ENCODE assay signal across 16 mouse cellular contexts in genomic region chr12:51939848-51940247, GRCm38 (mm10).
"Had no signal": no experiment of that assay in that cellular context is flagged by ENCODE, and none has a peak within 500 bp of the region (broad histone marks: within the 10 kb centered on the region; RNA-seq: fewer than 3 reads in every experiment).

No protein-coding gene starts in this region.

- ATAC-seq: liver, postnatal 0 days; midbrain, embryonic 13.5 days; midbrain, embryonic 15.5 days had no signal

- H3K4me1 ChIP-seq: liver, embryonic 13.5 days; liver, embryonic 15.5 days; megakaryocyte, embryonic 14.5 days; midbrain, embryonic 13.5 days; midbrain, embryonic 15.5 days; neural tube, embryonic 12.5 days; stomach, embryonic 15.5 days had no signal

- H3K4me3 ChIP-seq: liver, embryonic 13.5 days; liver, embryonic 15.5 days; megakaryocyte, embryonic 14.5 days; midbrain, embryonic 13.5 days; midbrain, embryonic 15.5 days; neural tube, embryonic 12.5 days; stomach, embryonic 15.5 days had no signal

- H3K27me3 ChIP-seq: liver, embryonic 13.5 days; liver, embryonic 15.5 days; megakaryocyte, embryonic 14.5 days; midbrain, embryonic 13.5 days; midbrain, embryonic 15.5 days; neural tube, embryonic 12.5 days; stomach, embryonic 15.5 days had no signal

- DNase-seq: liver, embryonic 13.5 days; liver, postnatal 0 days; lung, postnatal 14 days; right cerebral cortex, postnatal 14 days; thymus, adult 2 months; thymus, postnatal 25 days; thymus, postnatal 4 days had no signal

- H3K9me3 ChIP-seq: liver, embryonic 13.5 days; liver, embryonic 15.5 days; megakaryocyte, embryonic 14.5 days; midbrain, embryonic 13.5 days; midbrain, embryonic 15.5 days; neural tube, embryonic 12.5 days; stomach, embryonic 15.5 days had no signal

- H3K4me2 ChIP-seq: liver, embryonic 13.5 days; liver, embryonic 15.5 days; midbrain, embryonic 11.5 days; midbrain, embryonic 13.5 days; midbrain, embryonic 15.5 days; neural tube, embryonic 12.5 days; stomach, embryonic 15.5 days had no signal

- H3K9ac ChIP-seq: liver, embryonic 13.5 days; liver, embryonic 15.5 days; liver, postnatal 0 days; midbrain, embryonic 13.5 days; midbrain, embryonic 15.5 days; neural tube, embryonic 12.5 days; stomach, embryonic 15.5 days had no signal

- H3K27ac ChIP-seq: liver, embryonic 13.5 days; liver, embryonic 15.5 days; macrophage; midbrain, embryonic 13.5 days; midbrain, embryonic 15.5 days; neural tube, embryonic 12.5 days; stomach, embryonic 15.5 days; stomach, postnatal 0 days had no signal
